ENCODE assay signal across 25 mouse cellular contexts in genomic region chr17:23997901-23998300, GRCm38 (mm10). TPM values are rescaled to one million over a fixed set of nuclear protein-coding genes. Genes with fewer than 3 reads are reported as not detected.
DNase-seq lines count a peak whose midpoint lies in the region; ATAC-seq and TF ChIP-seq lines count a peak whose summit lies in the region.
"Had no signal": no experiment of that assay in that cellular context is flagged by ENCODE, and none has a peak within 500 bp of the region (broad histone marks: within the 10 kb centered on the region; RNA-seq: fewer than 3 reads in every experiment).

Gene Prss22 (minus strand): TSS chr17:23998100.

- H3K36me3 ChIP-seq in lung, embryonic 16.5 days (ENCODE audit: control insufficient read depth, insufficient read depth, low read length), result no peaks in the 10 kb centered on the region
- H3K36me3 ChIP-seq in embryonic facial prominence, embryonic 13.5 days, result no peaks in the 10 kb centered on the region
- no peaks in the 10 kb centered on the region for H3K36me3 ChIP-seq in myocyte (ENCODE audit: control insufficient read depth, insufficient read depth)
- H3K36me3 ChIP-seq: hindbrain, embryonic 15.5 days had no signal

- no peak within 1 kb of the TSS for H3K27ac ChIP-seq in lung, embryonic 16.5 days (ENCODE audit: low read length)
- no peak within 1 kb of the TSS for H3K27ac ChIP-seq in embryonic facial prominence, embryonic 13.5 days
- H3K27ac ChIP-seq: forebrain, embryonic 13.5 days; hindbrain, embryonic 15.5 days had no signal

- 0 out of 2 replicates have a peak within 1 kb of the TSS, but pooled peaks have one; percentile 9 for H3K4me3 ChIP-seq in lung, embryonic 16.5 days (ENCODE audit: low read length)
- no peak within 1 kb of the TSS for H3K4me3 ChIP-seq in embryonic facial prominence, embryonic 13.5 days
- H3K4me3 ChIP-seq in myocyte, result no peak within 1 kb of the TSS
- H3K4me3 ChIP-seq: forebrain, embryonic 13.5 days; hindbrain, embryonic 15.5 days had no signal

- no peak for TF ChIP-seq POLR2A in myocyte (IDR thresholded peaks at IDR 0.05; ENCODE audit: insufficient read length, low read depth)

- no peak within 1 kb of the TSS for H3ac ChIP-seq in myocyte (ENCODE audit: control insufficient read depth, insufficient read length)

- ATAC-seq in lung, embryonic 16.5 days (ENCODE audit: low read depth), result peak; percentile 49
- ATAC-seq in embryonic facial prominence, embryonic 13.5 days (ENCODE audit: insufficient number of reproducible peaks, insufficient read depth, low FRiP score, low TSS enrichment, low read depth), result no peak
- ATAC-seq: forebrain, embryonic 13.5 days had no signal

- no peak for DNase-seq in lung, postnatal 36 days
- DNase-seq in urinary bladder, postnatal 25 days (ENCODE audit: low spot score), result peak; percentile 67
- DNase-seq in ovary, postnatal 14 days (ENCODE audit: low spot score), result no peak
- DNase-seq in adrenal gland, adult 18-20 months (ENCODE audit: low spot score in 2 of 2), result no peak
- DNase-seq: adrenal gland, postnatal 25 days; cerebellum, adult 9-11 months; embryo, embryonic 11 days; heart, postnatal 10 days; kidney, adult 11 months; kidney, postnatal 14 days; retina, postnatal 1 day; thymus, postnatal 36 days had no signal

- no peaks in the 10 kb centered on the region for H3K79me2 ChIP-seq in myocyte (ENCODE audit: control insufficient read depth, insufficient read depth)

- no peaks in the 10 kb centered on the region for H3K27me3 ChIP-seq in lung, embryonic 16.5 days (ENCODE audit: control insufficient read depth, insufficient read depth, low read depth, low read length)
- 0 out of 2 replicates have a peak, but pooled peaks cover 11% of the 10 kb centered on the region for H3K27me3 ChIP-seq in embryonic facial prominence, embryonic 13.5 days
- no peaks in the 10 kb centered on the region for H3K27me3 ChIP-seq in myocyte (ENCODE audit: control insufficient read depth, insufficient read depth, insufficient read length)
- H3K27me3 ChIP-seq: hindbrain, embryonic 15.5 days had no signal

- WGBS in lung, embryonic 16.5 days, result 37% methylated on average over 2 of the region's 2 CpGs
- 63% methylated on average over 2 of the region's 2 CpGs for WGBS in embryonic facial prominence, embryonic 13.5 days

- H3K4me2 ChIP-seq in lung, embryonic 16.5 days (ENCODE audit: low read depth, low read length), result peak within 1 kb of the TSS; percentile 15; the same call in 1 of the 2 replicates
- H3K4me2 ChIP-seq in embryonic facial prominence, embryonic 13.5 days, result peak within 1 kb of the TSS; percentile 32
- peak within 1 kb of the TSS; percentile 5 for H3K4me2 ChIP-seq in myocyte (ENCODE audit: low read depth)
- H3K4me2 ChIP-seq: forebrain, embryonic 13.5 days; hindbrain, embryonic 15.5 days; liver, embryonic 11.5 days had no signal

- H3K9ac ChIP-seq in lung, embryonic 16.5 days (ENCODE audit: low read length), result no peak within 1 kb of the TSS
- no peak within 1 kb of the TSS for H3K9ac ChIP-seq in embryonic facial prominence, embryonic 13.5 days
- H3K9ac ChIP-seq: forebrain, embryonic 13.5 days; hindbrain, embryonic 15.5 days had no signal

- H3K9me3 ChIP-seq in lung, embryonic 16.5 days (ENCODE audit: control insufficient read depth, low read length), result no peaks in the 10 kb centered on the region
- no peaks in the 10 kb centered on the region for H3K9me3 ChIP-seq in embryonic facial prominence, embryonic 13.5 days
- H3K9me3 ChIP-seq: forebrain, embryonic 13.5 days; hindbrain, embryonic 15.5 days had no signal

- H3K4me1 ChIP-seq in lung, embryonic 16.5 days (replicated peaks; ENCODE audit: control insufficient read depth, insufficient read depth, low read length), result peaks cover 15% of the 10 kb centered on the region
- peaks cover 7% of the 10 kb centered on the region for H3K4me1 ChIP-seq in embryonic facial prominence, embryonic 13.5 days

TF ChIP-seq in myocyte, 11 proteins besides CTCF, POLR2A, EP300 and RAD21:
- no peak for TF ChIP-seq TCF12 (IDR thresholded peaks at IDR 0.05; ENCODE audit: insufficient read depth, poor library complexity, severe bottlenecking)
- TF ChIP-seq SRF (IDR thresholded peaks at IDR 0.05; ENCODE audit: control insufficient read depth, insufficient read length, low read depth), result no peak
- no peak for TF ChIP-seq MYOD1 (IDR thresholded peaks at IDR 0.05; ENCODE audit: control insufficient read depth in 1 of 3, insufficient read length in 2 of 3, low read depth in 2 of 3)
- TF ChIP-seq E2F4 (IDR thresholded peaks at IDR 0.05; ENCODE audit: insufficient read depth), result no peak
- TF ChIP-seq MYOG (IDR thresholded peaks at IDR 0.05; ENCODE audit: control insufficient read depth in 1 of 3, insufficient read depth in 1 of 3, insufficient read length in 2 of 3, low read depth in 2 of 3), result no peak
- no peak for TF ChIP-seq REST (IDR thresholded peaks at IDR 0.05; ENCODE audit: insufficient read depth, insufficient read length)
- TF ChIP-seq TCF3 (IDR thresholded peaks at IDR 0.05; ENCODE audit: insufficient read length, low read depth), result no peak
- no peak for TF ChIP-seq USF1 (IDR thresholded peaks at IDR 0.05; ENCODE audit: low read depth)
- no peak for TF ChIP-seq MAX (IDR thresholded peaks at IDR 0.05; ENCODE audit: low read depth)
- TF ChIP-seq CEBPB (IDR thresholded peaks at IDR 0.05; ENCODE audit: insufficient read depth, poor library complexity, severe bottlenecking), result no peak
- no peak for TF ChIP-seq POLR2AphosphoS2 (IDR thresholded peaks at IDR 0.05; ENCODE audit: insufficient read length, low read depth)

RNA-seq across cellular contexts. Expression of gene Prss22, which starts in this region (rescaled TPM):
- polyA plus RNA-seq in lung, embryonic 16.5 days (2015; fragmentation: Nextera tagmentation; extraction: Ambion mirVana), result 1.1 and 1.5 TPM in 2 replicates
- 2.2 and 2.5 TPM in 2 replicates for polyA plus RNA-seq in embryonic facial prominence, embryonic 13.5 days (2015; fragmentation: Nextera tagmentation; extraction: Ambion mirVana)
- polyA plus RNA-seq in myocyte (2012; fragmentation: generic; extraction: Trizol), result 0.04 TPM
- not detected for total RNA-seq in adrenal gland, adult 18-20 months (2021)
- total RNA-seq: adrenal gland, postnatal 25 days; gastrocnemius, adult 8-10 months; heart, adult 8-10 months; heart, postnatal 10 days; layer of hippocampus, postnatal 10 days; megakaryocyte-erythroid progenitor cell, adult 5-6 weeks; midbrain, postnatal 0 days had no signal
- polyA plus RNA-seq: forebrain, embryonic 13.5 days; hindbrain, embryonic 15.5 days; midbrain, postnatal 0 days; neural tube, embryonic 14.5 days; testis, adult 2 months had no signal
